Mouse (Mus musculus): ENCODE results near the gene Hid1.
A peak's percentile ranks its signal among the peaks of the same experiment; 100 is the strongest.

Gene Hid1

GRCm38 (mm10) chr11:115376722-115377121 is 9.2 kb upstream of the Hid1 start:
- no peak for DNase-seq (ENCODE audit: low read depth, low spot score)

GRCm38 (mm10) chr11:115374695-115375425 is 7.3 kb upstream of the Hid1 start:
- DNase-seq (ENCODE audit: low read depth, low spot score), result no peak

- no peak for DNase-seq (ENCODE audit: low read depth, low spot score)
Observed at GRCm38 (mm10) chr11:115373805-115374694, 6.5 kb upstream of the Hid1 start.

GRCm38 (mm10) chr11:115372737-115373136 is 5.2 kb upstream of the Hid1 start:
- no peak for DNase-seq (ENCODE audit: low read depth, low spot score)

DNA sequence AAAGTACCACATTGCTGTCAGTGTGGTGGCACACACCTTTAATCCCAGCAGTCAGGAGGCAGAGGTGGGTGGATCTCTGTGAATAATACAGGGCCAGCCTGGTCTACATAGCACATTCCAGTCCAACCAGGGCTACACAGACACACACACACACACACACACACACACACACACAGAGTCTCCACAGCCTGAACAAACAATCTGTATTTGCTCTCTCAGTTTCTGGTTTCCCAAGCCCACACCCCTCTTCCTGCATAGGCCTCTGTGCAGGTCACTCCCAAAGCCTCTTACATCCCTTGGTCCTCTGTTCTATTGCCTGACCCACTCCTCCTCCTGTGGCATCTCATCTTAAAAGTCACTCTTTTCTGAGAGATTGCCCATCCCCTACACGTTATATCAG is 4.5 kb upstream of the Hid1 start:
- no peak for DNase-seq (ENCODE audit: low read depth, low spot score)

GRCm38 (mm10) chr11:115371354-115371753 is 3.8 kb upstream of the Hid1 start:
- no peak for DNase-seq (ENCODE audit: low read depth, low spot score)

DNA sequence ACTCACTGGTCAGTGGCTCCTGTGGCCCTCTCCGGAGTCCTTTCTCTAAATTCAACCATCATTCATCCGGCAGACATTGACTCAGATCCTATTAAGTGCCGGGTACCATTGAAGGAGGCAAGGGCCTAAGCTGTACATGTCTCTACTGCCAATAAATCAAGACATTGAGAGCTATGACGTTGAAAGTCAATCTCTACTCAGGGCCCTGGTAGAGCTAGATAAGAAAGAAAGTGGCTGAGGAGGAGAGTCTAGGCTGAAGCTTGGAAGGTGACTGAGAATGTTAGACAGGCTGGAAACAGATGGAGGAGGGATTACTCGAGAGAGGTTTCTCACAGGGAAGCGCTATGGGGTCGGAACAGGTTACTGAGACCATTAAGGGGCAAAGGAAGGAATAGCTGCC is 2.8 kb upstream of the Hid1 start:
- no peak for DNase-seq (ENCODE audit: low read depth, low spot score)

DNA sequence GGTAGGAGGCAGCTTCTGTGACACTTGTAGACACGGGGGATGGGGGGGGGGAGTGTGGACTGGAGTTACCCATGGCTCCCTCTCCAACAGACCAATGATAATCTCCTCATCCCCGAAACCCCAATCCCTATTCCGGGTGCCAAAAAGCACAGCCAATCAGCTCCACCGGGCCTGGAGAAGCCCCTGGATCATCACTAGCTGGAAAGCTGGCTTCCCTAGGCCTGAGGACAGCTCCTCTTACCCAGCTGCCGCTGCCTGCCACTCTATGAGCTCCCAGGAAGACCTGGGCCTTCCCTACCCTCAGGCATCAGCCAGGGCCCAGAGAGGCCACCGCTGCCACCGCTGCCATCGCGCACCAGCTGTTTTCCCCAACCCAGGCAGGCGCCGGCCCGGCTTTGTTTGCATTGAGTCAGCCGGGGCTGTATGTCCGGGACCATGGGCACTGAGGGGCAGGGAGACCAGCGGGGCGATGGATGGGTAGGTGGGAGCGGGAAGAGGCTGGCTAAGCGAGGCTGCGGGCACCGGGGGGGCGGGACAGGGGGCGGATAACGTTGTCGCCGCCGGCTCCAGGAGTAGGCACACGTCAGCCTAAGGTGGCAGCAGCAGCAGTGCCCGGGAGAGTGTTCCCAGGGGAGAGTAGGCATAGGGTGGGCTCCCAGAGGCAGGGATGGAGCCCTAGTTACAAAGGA is 706 bp downstream of the Hid1 start:
- no peak for DNase-seq (ENCODE audit: low read depth, low spot score)

GRCm38 (mm10) chr11:115366039-115366705 is 1.4 kb downstream of the Hid1 start:
- no peak for DNase-seq (ENCODE audit: low read depth, low spot score)

DNA sequence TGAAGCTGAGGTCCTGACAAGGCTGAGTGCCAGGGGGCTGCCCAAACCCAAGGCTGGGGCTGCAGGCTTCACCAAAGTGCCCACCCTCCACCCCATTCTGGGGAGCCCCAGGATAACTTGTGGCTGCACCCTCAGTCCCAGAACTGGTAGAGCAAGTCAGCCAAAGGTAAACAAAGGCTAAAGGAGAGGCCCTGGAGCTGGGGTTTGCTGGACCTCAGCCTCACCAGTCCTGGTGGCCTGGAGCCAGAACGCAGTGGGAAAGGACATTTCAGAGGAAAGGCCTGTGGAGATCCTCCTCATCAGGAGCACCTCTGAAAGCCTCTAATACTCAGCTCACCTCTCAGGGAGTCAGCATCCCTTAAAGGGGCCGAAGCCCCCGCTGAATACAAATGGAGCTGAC is 3.4 kb downstream of the Hid1 start:
- DNase-seq (ENCODE audit: low read depth, low spot score), result no peak

DNA sequence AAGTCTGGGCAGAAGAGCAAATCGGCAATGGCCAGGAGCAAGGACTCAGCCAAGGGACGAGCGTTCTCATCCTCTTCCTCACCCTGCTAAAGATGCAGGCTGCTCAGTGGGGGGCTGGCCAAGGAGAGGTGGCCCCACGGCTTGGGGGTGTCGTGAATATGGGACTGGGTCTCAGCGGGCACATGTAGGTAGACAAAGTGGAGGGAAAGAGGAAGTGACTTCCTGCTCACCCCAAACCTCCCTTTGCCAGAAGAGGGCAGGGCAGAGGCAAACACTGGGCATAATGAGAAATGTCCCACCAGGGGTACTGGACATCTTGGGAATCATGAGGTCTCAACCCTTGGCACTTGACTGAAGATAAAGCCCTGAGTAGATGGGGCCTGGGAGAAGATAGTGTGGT is 7.8 kb downstream of the Hid1 start:
- DNase-seq (ENCODE audit: low read depth, low spot score), result no peak

- DNase-seq (ENCODE audit: low read depth, low spot score), result no peak
Observed at GRCm38 (mm10) chr11:115359293-115359692, 8.3 kb downstream of the Hid1 start.

DNA sequence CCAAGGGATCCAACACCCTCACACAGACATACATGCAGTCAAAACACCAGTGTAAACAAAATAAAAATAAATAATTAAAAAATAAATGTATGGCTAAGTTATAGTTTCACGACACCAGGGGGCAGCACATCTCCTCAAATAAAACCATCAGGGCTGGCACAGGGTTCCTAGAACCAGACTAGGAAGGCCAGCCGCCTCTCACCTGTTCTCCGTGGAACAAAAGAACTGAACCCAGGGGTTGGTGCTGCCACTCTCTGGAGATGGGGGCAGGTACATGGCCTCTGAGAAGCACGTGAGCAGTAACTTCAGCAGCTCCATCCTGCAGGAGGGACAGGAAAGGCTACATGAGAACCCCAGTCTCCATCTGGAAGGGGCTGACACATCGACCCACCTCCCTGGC is 9.1 kb downstream of the Hid1 start:
- DNase-seq (ENCODE audit: low read depth, low spot score), result peak; percentile 68

- DNase-seq (ENCODE audit: low read depth, low spot score), result peak; percentile 80
Observed at GRCm38 (mm10) chr11:115354183-115354582, 13.4 kb downstream of the Hid1 start.

- DNase-seq (ENCODE audit: low read depth, low spot score), result no peak
Observed at GRCm38 (mm10) chr11:115353375-115353774, 14.2 kb downstream of the Hid1 start.

DNA sequence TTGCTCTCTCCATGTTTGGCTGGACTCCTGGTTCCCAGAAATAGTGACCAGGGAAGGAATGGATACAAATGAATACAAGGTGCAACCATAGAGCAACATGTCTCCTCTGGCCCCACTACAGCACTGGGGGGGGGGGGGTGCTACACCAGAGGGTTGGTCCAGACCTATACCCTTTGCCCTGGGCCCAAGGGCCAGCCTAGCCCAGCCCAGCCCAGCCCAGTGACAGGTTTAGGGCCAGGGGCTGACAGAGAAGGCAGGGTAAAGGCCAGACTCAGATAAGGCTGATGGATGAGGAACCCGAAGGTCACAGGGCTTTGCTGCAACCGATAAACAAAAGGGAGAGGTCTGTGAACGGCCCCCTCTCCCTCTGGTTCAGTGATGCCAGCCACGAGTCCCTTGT is 17.6 kb downstream of the Hid1 start:
- no peak for DNase-seq (ENCODE audit: low read depth, low spot score)

DNA sequence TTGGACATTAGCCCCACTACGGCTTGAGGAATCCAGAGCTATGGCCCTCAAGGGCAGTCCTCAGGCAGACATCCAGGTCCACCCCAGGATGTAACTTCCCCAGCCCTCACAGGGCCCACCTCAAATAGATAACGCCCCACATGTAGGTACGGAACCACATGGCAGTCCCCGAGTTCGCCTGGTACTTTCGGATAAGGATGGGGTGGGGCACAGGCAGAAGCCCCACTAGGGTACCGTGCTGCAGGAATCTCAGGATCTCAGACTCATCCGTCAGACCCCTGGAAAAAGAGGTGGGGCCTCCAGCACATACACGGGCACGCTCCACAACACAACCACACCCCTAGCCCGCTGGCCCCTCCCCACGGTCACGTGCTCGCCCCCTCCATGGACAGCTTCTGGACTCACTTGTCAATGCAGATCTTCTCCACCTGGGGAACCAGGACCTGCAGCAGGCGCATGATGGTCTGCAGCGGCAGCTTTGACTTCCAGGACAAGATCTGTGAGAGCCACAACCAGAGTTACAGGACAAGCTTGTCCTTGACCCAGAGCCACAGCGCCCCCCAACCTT is 18.8 kb downstream of the Hid1 start:
- DNase-seq (ENCODE audit: low read depth, low spot score), result no peak

DNA sequence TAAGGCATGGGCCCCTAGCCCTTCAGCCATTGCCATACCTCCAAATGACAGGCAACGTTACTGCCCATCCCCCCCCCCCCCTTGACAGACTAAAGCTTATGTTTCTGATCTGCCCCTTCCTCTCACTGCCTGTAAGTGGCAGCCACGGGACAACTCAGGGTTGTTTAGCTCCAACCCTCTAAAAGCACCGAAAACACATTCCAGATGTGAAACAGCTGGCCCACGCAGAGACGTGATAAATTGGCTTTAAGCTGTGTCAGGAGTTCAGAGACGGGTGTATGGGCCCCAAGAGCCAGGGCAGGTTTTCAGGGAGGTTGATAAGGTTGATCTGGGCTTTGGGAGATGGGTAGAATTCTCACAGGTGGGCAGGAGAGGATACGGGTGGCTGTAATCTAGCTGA is 22.0 kb downstream of the Hid1 start:
- no peak for DNase-seq (ENCODE audit: low read depth, low spot score)

DNA sequence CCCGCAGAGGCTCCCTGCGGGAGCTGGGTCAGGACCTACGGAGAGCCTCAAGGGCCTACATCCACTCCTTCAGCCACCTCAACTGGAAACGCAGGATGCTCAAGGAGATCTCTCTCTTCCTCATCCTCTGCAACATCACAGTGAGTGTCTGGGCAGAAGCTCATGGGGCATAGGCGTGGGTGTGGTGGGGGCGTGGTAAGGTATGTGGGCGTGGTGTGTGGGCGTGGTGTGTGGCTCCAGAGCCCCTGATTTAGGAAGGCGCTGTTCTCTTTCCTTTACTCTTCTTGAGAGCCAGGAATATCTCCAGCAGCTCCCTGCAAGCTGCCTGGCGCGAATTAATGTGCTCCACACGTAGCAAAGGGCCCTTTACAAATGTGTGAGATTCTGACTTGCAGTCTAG is 22.6 kb downstream of the Hid1 start:
- DNase-seq (ENCODE audit: low read depth, low spot score), result no peak

- DNase-seq (ENCODE audit: low read depth, low spot score), result no peak
Observed at GRCm38 (mm10) chr11:115341866-115342265, 25.7 kb downstream of the Hid1 start.

DNA sequence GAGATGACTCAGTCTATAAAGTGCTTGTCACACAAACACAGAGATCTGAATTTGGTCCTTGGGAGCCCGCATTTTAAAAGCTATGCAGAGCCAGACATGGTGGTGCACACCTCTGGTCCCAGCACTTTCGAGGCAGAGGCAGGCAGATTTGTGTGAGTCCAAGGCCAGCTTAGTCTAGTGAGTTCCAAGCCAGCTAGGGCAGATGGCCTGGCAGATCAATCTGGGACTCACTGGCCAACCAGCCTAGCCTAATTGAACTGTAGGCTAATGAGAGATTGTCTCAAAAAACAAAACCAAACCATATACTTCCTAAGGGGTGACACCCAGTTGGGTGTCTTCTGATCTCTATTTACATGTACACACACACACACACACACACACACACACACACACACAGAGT is 26.3 kb downstream of the Hid1 start:
- no peak for DNase-seq (ENCODE audit: low read depth, low spot score)

DNA sequence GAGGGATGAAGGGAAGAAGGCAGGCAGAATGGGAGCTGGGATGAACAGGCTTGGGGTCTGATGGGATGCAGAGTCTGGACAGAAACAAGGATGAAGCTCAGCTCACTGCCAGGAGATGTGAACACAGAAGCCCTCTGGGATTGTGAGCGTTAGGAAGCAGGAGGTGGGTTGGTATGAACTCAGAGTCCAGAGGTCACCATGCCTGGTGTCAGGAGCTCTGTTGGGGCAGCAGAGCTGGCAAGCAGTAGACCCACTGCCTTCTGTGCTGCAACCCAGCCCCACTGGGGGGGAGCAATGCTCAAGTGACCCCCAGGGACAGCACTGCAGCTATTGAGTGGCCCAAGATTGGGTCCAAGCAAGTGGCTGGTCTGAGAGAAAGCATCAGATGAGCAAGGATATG is 29.7 kb downstream of the Hid1 start:
- DNase-seq (ENCODE audit: low read depth, low spot score), result no peak

Measured in retina, postnatal 7 days (tissue).